16 mouse cellular contexts compared by ENCODE assay signal in the genomic region with DNA sequence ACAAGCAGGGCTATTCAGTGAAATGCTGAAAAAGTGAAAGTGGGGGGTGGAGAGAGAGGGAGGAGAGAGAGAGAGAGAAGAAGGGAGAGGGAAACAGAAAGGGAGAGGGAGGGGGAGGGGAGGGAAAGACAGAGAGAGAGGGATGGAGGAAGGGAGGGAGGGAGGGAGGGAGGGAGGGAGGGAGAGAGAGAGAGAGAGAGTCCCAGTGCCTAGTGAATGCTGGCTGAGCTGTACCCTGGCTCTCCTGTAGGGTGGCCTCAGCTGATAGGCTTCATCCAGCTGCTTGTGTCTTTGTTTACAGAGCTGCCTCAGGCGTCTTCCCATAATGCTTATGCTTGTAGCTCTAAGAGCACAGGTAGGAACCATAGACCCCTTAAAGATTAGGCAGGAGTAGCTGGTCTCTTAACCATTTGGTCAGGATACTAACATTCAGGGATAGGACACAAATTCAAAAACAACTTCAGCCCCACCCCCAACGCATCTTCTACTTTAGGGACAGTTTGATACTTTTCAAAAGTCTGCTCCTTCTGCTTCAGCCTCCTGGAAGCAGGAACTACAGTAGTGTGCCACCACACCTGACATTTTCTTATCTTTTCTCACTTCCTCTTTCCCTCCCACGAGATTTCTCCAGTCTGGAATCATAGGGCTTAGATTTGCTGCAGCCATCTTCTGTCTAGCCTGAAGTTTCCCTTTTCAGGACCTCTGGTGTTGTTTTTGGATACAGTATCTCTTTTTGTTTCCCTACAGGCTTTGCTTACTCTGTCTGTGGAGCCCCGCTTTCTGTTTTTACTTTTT. TPM values are rescaled to one million over a fixed set of nuclear protein-coding genes. Genes with fewer than 3 reads are reported as not detected.
A peak's percentile ranks its signal among the peaks of the same experiment; 100 is the strongest.
DNase-seq lines count a peak whose midpoint lies in the region; ATAC-seq and TF ChIP-seq lines count a peak whose summit lies in the region.
"Had no signal": no experiment of that assay in that cellular context is flagged by ENCODE, and none has a peak within 500 bp of the region (broad histone marks: within the 10 kb centered on the region; RNA-seq: fewer than 3 reads in every experiment).

No protein-coding gene starts in this region.

- DNase-seq in heart, postnatal 0 days (ENCODE audit: low spot score): no peak
- DNase-seq in heart, adult 8-10 months (ENCODE audit: low spot score): no peak
- no peak for DNase-seq in midbrain, postnatal 0 days (ENCODE audit: low spot score)
- no peak for DNase-seq in brain, embryonic 14.5 days (ENCODE audit: low read depth)
- DNase-seq in kidney, postnatal 36 days: no peak
- no peak for DNase-seq in gastrocnemius, adult 8-10 months (ENCODE audit: low spot score in 2 of 2)
- DNase-seq: adrenal gland, adult 8-10 months; cerebellum, adult 18-20 months; gastrocnemius, postnatal 36 days had no signal

- no peaks in the 10 kb centered on the region for H3K36me3 ChIP-seq in heart, postnatal 0 days (replicated peaks; ENCODE audit: control insufficient read depth, insufficient read depth, low read length)
- H3K36me3 ChIP-seq in midbrain, postnatal 0 days (ENCODE audit: insufficient read depth, low read length): no peaks in the 10 kb centered on the region
- no peaks in the 10 kb centered on the region for H3K36me3 ChIP-seq in midbrain, embryonic 16.5 days (ENCODE audit: control insufficient read depth, insufficient read depth, low read length)
- H3K36me3 ChIP-seq in stomach, embryonic 16.5 days (ENCODE audit: control insufficient read depth, insufficient read depth, low read length): no peaks in the 10 kb centered on the region

- H3K27ac ChIP-seq in heart, postnatal 0 days (ENCODE audit: low read depth): no peak overlapping the region
- no peak overlapping the region for H3K27ac ChIP-seq in midbrain, postnatal 0 days (ENCODE audit: low read depth, low read length)
- no peak overlapping the region for H3K27ac ChIP-seq in midbrain, embryonic 16.5 days (ENCODE audit: low read length)
- H3K27ac ChIP-seq in stomach, embryonic 16.5 days (ENCODE audit: low read length): no peak overlapping the region; the same call in 1 of the 2 replicates

- H3K27me3 ChIP-seq in heart, postnatal 0 days (ENCODE audit: control insufficient read depth, insufficient read depth, low read length): 0 out of 2 replicates have a peak, but pooled peaks cover 4% of the 10 kb centered on the region
- no peaks in the 10 kb centered on the region for H3K27me3 ChIP-seq in midbrain, postnatal 0 days (ENCODE audit: insufficient read depth, low read length)
- no peaks in the 10 kb centered on the region for H3K27me3 ChIP-seq in midbrain, embryonic 16.5 days (ENCODE audit: control insufficient read depth, insufficient read depth, low read depth, low read length)
- H3K27me3 ChIP-seq in stomach, embryonic 16.5 days (ENCODE audit: control insufficient read depth, insufficient read depth, low read length): no peaks in the 10 kb centered on the region

- no peak overlapping the region for H3K4me3 ChIP-seq in heart, postnatal 0 days (ENCODE audit: low read depth, low read length)
- no peak overlapping the region for H3K4me3 ChIP-seq in midbrain, postnatal 0 days (ENCODE audit: low read depth, low read length)
- H3K4me3 ChIP-seq in midbrain, embryonic 16.5 days (ENCODE audit: low read depth, low read length): no peak overlapping the region
- no peak overlapping the region for H3K4me3 ChIP-seq in stomach, embryonic 16.5 days (replicated peaks; ENCODE audit: low read length)

- TF ChIP-seq POLR2A in brain, embryonic 14.5 days (IDR thresholded peaks at IDR 0.05; ENCODE audit: borderline replicate concordance, extremely low read depth, insufficient read depth, insufficient read length, poor library complexity, severe bottlenecking): no peak

- TF ChIP-seq EP300 in heart, postnatal 0 days (IDR thresholded peaks at IDR 0.05; ENCODE audit: low read depth): no peak

- no peaks in the 10 kb centered on the region for H3K4me1 ChIP-seq in heart, postnatal 0 days (ENCODE audit: control insufficient read depth, insufficient read depth)
- H3K4me1 ChIP-seq in midbrain, postnatal 0 days (ENCODE audit: insufficient read depth, low read length): no peaks in the 10 kb centered on the region
- no peaks in the 10 kb centered on the region for H3K4me1 ChIP-seq in midbrain, embryonic 16.5 days (ENCODE audit: control insufficient read depth, insufficient read depth, low read length)
- H3K4me1 ChIP-seq in stomach, embryonic 16.5 days (ENCODE audit: control insufficient read depth, insufficient read depth, low read length): 0 out of 2 replicates have a peak, but pooled peaks cover 9% of the 10 kb centered on the region

- 33% methylated on average over 4 of the region's 4 CpGs for WGBS in heart, postnatal 0 days
- WGBS in midbrain, postnatal 0 days: 51% methylated on average over 4 of the region's 4 CpGs
- 56% methylated on average over 4 of the region's 4 CpGs for WGBS in midbrain, embryonic 16.5 days
- WGBS in stomach, embryonic 16.5 days: 39% methylated on average over 4 of the region's 4 CpGs

- no peak for ATAC-seq in heart, postnatal 0 days (ENCODE audit: insufficient read depth, low read depth)
- ATAC-seq in midbrain, postnatal 0 days (ENCODE audit: low FRiP score): no peak
- ATAC-seq in midbrain, embryonic 16.5 days: no peak
- peak; percentile 27; the same call in 1 of the 2 replicates for ATAC-seq in stomach, embryonic 16.5 days (ENCODE audit: insufficient read depth, low FRiP score)
- ATAC-seq: hindbrain, embryonic 16.5 days had no signal

- no peak overlapping the region for H3K4me2 ChIP-seq in heart, postnatal 0 days (ENCODE audit: low read depth, low read length)
- no peak overlapping the region for H3K4me2 ChIP-seq in midbrain, postnatal 0 days (ENCODE audit: low read depth, low read length, poor library complexity, severe bottlenecking)
- H3K4me2 ChIP-seq in midbrain, embryonic 16.5 days (ENCODE audit: low read length): no peak overlapping the region
- H3K4me2 ChIP-seq in stomach, embryonic 16.5 days (ENCODE audit: low read depth, low read length): no peak overlapping the region
- H3K4me2 ChIP-seq: midbrain, embryonic 11.5 days had no signal

- H3K9ac ChIP-seq in heart, postnatal 0 days (replicated peaks; ENCODE audit: low read depth, low read length): no peak overlapping the region
- no peak overlapping the region for H3K9ac ChIP-seq in midbrain, postnatal 0 days (replicated peaks; ENCODE audit: low read length, poor library complexity, severe bottlenecking)
- H3K9ac ChIP-seq in midbrain, embryonic 16.5 days (ENCODE audit: low read depth, low read length): no peak overlapping the region
- H3K9ac ChIP-seq in stomach, embryonic 16.5 days (ENCODE audit: low read length): no peak overlapping the region

- TF ChIP-seq CTCF in heart, postnatal 0 days (IDR thresholded peaks at IDR 0.05; ENCODE audit: low read depth): peak; percentile 11; the same call in 1 of the 2 replicates
- TF ChIP-seq CTCF in midbrain, postnatal 0 days (IDR thresholded peaks at IDR 0.05): 0 out of 2 replicates have a peak, but pooled peaks have one; percentile 3
- TF ChIP-seq CTCF in brain, embryonic 14.5 days (IDR thresholded peaks at IDR 0.05; ENCODE audit: borderline replicate concordance, extremely low read depth, insufficient read depth, insufficient read length): peak; percentile 9; the same call in 1 of the 2 replicates

- H3K9me3 ChIP-seq in heart, postnatal 0 days (replicated peaks; ENCODE audit: control insufficient read depth, low read length): no peaks in the 10 kb centered on the region
- no peaks in the 10 kb centered on the region for H3K9me3 ChIP-seq in midbrain, postnatal 0 days (ENCODE audit: low read length)
- no peaks in the 10 kb centered on the region for H3K9me3 ChIP-seq in midbrain, embryonic 16.5 days (replicated peaks; ENCODE audit: control insufficient read depth, low read length, poor library complexity, severe bottlenecking)
- no peaks in the 10 kb centered on the region for H3K9me3 ChIP-seq in stomach, embryonic 16.5 days (replicated peaks; ENCODE audit: control insufficient read depth, low read length)

RNA-seq across cellular contexts. Expression of a gene that starts 14.6 kb away (rescaled TPM):
- total RNA-seq in heart, postnatal 0 days (2014; rRNA removed; ENCODE audit: low replicate concordance): 0.80 and 5.0 TPM in 2 replicates
- polyA plus RNA-seq in heart, postnatal 0 days (2015; fragmentation: Nextera tagmentation; extraction: Ambion mirVana): 2.7 and 3.2 TPM in 2 replicates
- total RNA-seq in heart, adult 8-10 months (2022): under 1 TPM; 0.32 to 0.41 (median 0.36) TPM
- 4.1 and 7.9 TPM in 2 replicates for total RNA-seq in midbrain, postnatal 0 days (2014; rRNA removed)
- polyA plus RNA-seq in midbrain, postnatal 0 days (2015; fragmentation: Nextera tagmentation; extraction: Ambion mirVana): 4.6 and 4.8 TPM in 2 replicates
- polyA plus RNA-seq in midbrain, embryonic 16.5 days (2015; fragmentation: Nextera tagmentation; extraction: Ambion mirVana): 4.0 and 5.0 TPM in 2 replicates
- 1.9 and 2.2 TPM in 2 replicates for polyA plus RNA-seq in brain, embryonic 14.5 days (2012; rRNA removed)
- polyA plus RNA-seq in stomach, embryonic 16.5 days (2015; fragmentation: Nextera tagmentation; extraction: Ambion mirVana): 6.2 and 7.3 TPM in 2 replicates
- total RNA-seq in gastrocnemius, adult 8-10 months (2022): under 1 TPM in 3 of 4 experiments, not detected in 1; 0.31 to 0.49 (median 0.35) TPM

RNA-seq across cellular contexts. Expression of a gene that starts 17.7 kb away (rescaled TPM):
- not detected in 2 replicates for total RNA-seq in heart, postnatal 0 days (2014; rRNA removed; ENCODE audit: low replicate concordance)
- polyA plus RNA-seq in heart, postnatal 0 days (2015; fragmentation: Nextera tagmentation; extraction: Ambion mirVana): not detected in 2 replicates
- not detected for total RNA-seq in heart, adult 8-10 months (2022)
- not detected in 2 replicates for total RNA-seq in midbrain, postnatal 0 days (2014; rRNA removed)
- not detected in 2 replicates for polyA plus RNA-seq in midbrain, postnatal 0 days (2015; fragmentation: Nextera tagmentation; extraction: Ambion mirVana)
- not detected in 2 replicates for polyA plus RNA-seq in midbrain, embryonic 16.5 days (2015; fragmentation: Nextera tagmentation; extraction: Ambion mirVana)
- polyA plus RNA-seq in brain, embryonic 14.5 days (2012; rRNA removed): not detected in 2 replicates
- polyA plus RNA-seq in stomach, embryonic 16.5 days (2015; fragmentation: Nextera tagmentation; extraction: Ambion mirVana): not detected in 2 replicates
- not detected for total RNA-seq in gastrocnemius, adult 8-10 months (2022)
- total RNA-seq: adrenal gland, adult 8-10 months; ES-E14; layer of hippocampus, adult 8-10 months had no signal
- polyA plus RNA-seq: limb, embryonic 11.5 days; midbrain, embryonic 11.5 days had no signal

RNA-seq across cellular contexts. Expression of a gene that starts 20.0 kb away (rescaled TPM):
- not detected in 2 replicates for total RNA-seq in heart, postnatal 0 days (2014; rRNA removed; ENCODE audit: low replicate concordance)
- polyA plus RNA-seq in heart, postnatal 0 days (2015; fragmentation: Nextera tagmentation; extraction: Ambion mirVana): not detected in 2 replicates
- not detected for total RNA-seq in heart, adult 8-10 months (2022)
- total RNA-seq in midbrain, postnatal 0 days (2014; rRNA removed): not detected in 2 replicates
- polyA plus RNA-seq in midbrain, postnatal 0 days (2015; fragmentation: Nextera tagmentation; extraction: Ambion mirVana): not detected in 2 replicates
- not detected in 2 replicates for polyA plus RNA-seq in midbrain, embryonic 16.5 days (2015; fragmentation: Nextera tagmentation; extraction: Ambion mirVana)
- not detected in 2 replicates for polyA plus RNA-seq in brain, embryonic 14.5 days (2012; rRNA removed)
- not detected in 2 replicates for polyA plus RNA-seq in stomach, embryonic 16.5 days (2015; fragmentation: Nextera tagmentation; extraction: Ambion mirVana)
- not detected for total RNA-seq in gastrocnemius, adult 8-10 months (2022)
- total RNA-seq: adrenal gland, adult 8-10 months; ES-E14; gastrocnemius, postnatal 36 days; layer of hippocampus, adult 8-10 months had no signal
- polyA plus RNA-seq: hindbrain, embryonic 16.5 days; limb, embryonic 11.5 days; midbrain, embryonic 11.5 days had no signal

RNA-seq across cellular contexts. Expression of a gene that starts 25.2 kb away (rescaled TPM):
- total RNA-seq in heart, postnatal 0 days (2014; rRNA removed; ENCODE audit: low replicate concordance): not detected in 2 replicates
- not detected in 2 replicates for polyA plus RNA-seq in heart, postnatal 0 days (2015; fragmentation: Nextera tagmentation; extraction: Ambion mirVana)
- not detected for total RNA-seq in heart, adult 8-10 months (2022)
- not detected in 2 replicates for total RNA-seq in midbrain, postnatal 0 days (2014; rRNA removed)
- polyA plus RNA-seq in midbrain, postnatal 0 days (2015; fragmentation: Nextera tagmentation; extraction: Ambion mirVana): not detected in 2 replicates
- polyA plus RNA-seq in midbrain, embryonic 16.5 days (2015; fragmentation: Nextera tagmentation; extraction: Ambion mirVana): not detected in 2 replicates
- not detected in 2 replicates for polyA plus RNA-seq in brain, embryonic 14.5 days (2012; rRNA removed)
- not detected in 2 replicates for polyA plus RNA-seq in stomach, embryonic 16.5 days (2015; fragmentation: Nextera tagmentation; extraction: Ambion mirVana)
- total RNA-seq in gastrocnemius, adult 8-10 months (2022): not detected
- total RNA-seq: adrenal gland, adult 8-10 months; ES-E14; gastrocnemius, postnatal 36 days; layer of hippocampus, adult 8-10 months had no signal
- polyA plus RNA-seq: hindbrain, embryonic 16.5 days; limb, embryonic 11.5 days; midbrain, embryonic 11.5 days had no signal

RNA-seq across cellular contexts. Expression of a gene that starts 34.9 kb away (rescaled TPM):
- total RNA-seq in heart, postnatal 0 days (2014; rRNA removed; ENCODE audit: low replicate concordance): not detected in 2 replicates
- polyA plus RNA-seq in heart, postnatal 0 days (2015; fragmentation: Nextera tagmentation; extraction: Ambion mirVana): not detected in 2 replicates
- not detected for total RNA-seq in heart, adult 8-10 months (2022)
- total RNA-seq in midbrain, postnatal 0 days (2014; rRNA removed): not detected in 2 replicates
- 0.69 TPM in 1 of 2 replicates, not detected in the other for polyA plus RNA-seq in midbrain, postnatal 0 days (2015; fragmentation: Nextera tagmentation; extraction: Ambion mirVana)
- 0.46 and 0.70 TPM in 2 replicates for polyA plus RNA-seq in midbrain, embryonic 16.5 days (2015; fragmentation: Nextera tagmentation; extraction: Ambion mirVana)
- polyA plus RNA-seq in brain, embryonic 14.5 days (2012; rRNA removed): not detected in 2 replicates
- not detected in 2 replicates for polyA plus RNA-seq in stomach, embryonic 16.5 days (2015; fragmentation: Nextera tagmentation; extraction: Ambion mirVana)
- not detected for total RNA-seq in gastrocnemius, adult 8-10 months (2022)
- total RNA-seq: adrenal gland, adult 8-10 months; ES-E14; gastrocnemius, postnatal 36 days; layer of hippocampus, adult 8-10 months had no signal
- polyA plus RNA-seq: hindbrain, embryonic 16.5 days; limb, embryonic 11.5 days; midbrain, embryonic 11.5 days had no signal
